Mouse (Mus musculus): Measurements from ENCODE around the gene 9130230L23Rik. TPM values are rescaled to one million over a fixed set of nuclear protein-coding genes. Genes with fewer than 3 reads are reported as not detected.
A peak's percentile ranks its signal among the peaks of the same experiment; 100 is the strongest.

The 9130230L23Rik gene
- polyA plus RNA-seq, 1 experiment from 2014 or later, result 0.75 TPM

DNA sequence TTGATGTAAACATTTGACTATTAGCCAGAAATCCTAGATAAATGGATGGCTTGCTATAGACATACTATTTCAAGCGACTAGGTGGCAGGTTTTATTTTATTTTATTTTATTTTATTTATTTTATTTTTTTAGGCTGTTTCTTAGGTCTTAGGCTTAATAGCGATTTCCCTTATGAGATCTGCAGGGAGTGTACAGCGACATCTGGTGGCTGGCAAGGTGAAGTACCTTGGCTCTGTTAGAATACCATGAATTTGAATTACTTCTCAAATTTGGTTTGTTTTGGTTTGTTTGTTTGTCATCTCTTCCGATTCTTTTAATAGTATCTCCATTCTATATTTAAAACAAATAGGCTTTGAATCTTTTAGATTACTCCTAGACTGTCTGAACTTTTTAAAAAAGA is 45.5 kb downstream of the 9130230L23Rik start:
- H3K36me3 ChIP-seq, result no peaks in the 10 kb centered on the region
- no peak overlapping the region for H3K4me3 ChIP-seq
- peak; percentile 38 for DNase-seq (ENCODE audit: low spot score)
- no peaks in the 10 kb centered on the region for H3K27me3 ChIP-seq (ENCODE audit: insufficient read depth, poor library complexity, severe bottlenecking)
- WGBS, result 6% methylated on average over 4 of the region's 4 CpGs
- no peak overlapping the region for H3K27ac ChIP-seq
- H3K9me3 ChIP-seq, result no peaks in the 10 kb centered on the region
- H3K4me1 ChIP-seq, result peaks cover 13% of the 10 kb centered on the region

DNA sequence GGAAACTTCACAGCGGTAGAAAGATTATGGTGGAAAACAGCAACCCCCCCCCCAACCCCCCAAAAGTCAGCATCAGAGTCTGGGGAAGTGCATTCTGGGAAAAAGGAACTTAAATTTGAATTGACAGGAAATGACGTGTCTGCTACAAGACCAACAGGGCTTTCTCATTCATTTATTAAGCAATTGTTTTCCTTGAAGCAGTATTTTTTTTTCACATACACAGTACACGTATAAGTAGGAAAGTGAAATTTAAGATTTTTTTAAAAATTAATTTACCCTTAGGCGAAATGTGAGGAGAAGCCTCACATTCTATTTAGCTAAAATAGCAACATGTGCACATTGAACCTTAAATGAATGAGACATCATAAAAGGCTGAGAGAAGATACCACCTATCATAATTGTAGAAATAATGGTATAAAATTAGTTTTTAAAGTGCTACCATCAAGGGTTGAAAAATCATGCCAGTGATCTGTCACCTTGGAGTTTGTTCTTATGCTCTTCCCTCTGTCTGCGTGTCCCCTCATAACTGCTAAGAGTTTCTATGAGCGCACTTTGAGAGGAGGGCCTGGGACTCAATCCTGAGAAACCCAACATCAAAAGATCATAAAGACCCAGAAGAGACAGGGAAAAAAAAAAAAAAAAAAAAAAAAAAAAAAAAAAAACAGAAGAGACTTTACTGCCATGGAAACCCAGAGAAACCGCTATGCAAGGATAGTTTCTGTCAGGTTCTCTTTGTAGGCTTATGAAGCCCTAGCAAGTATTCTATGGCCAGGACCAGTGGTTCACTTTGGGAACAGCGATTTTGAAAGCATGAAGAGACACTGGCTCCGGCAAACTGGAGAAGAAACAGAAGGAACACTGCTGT is 47.7 kb downstream of the 9130230L23Rik start:
- H3K4me3 ChIP-seq, result peak overlapping the region; percentile 55
- no peaks in the 10 kb centered on the region for H3K36me3 ChIP-seq
- no peaks in the 10 kb centered on the region for H3K27me3 ChIP-seq (ENCODE audit: insufficient read depth, poor library complexity, severe bottlenecking)
- H3K9me3 ChIP-seq, result no peaks in the 10 kb centered on the region
- peaks cover 13% of the 10 kb centered on the region for H3K4me1 ChIP-seq
- DNase-seq (ENCODE audit: low spot score), result no peak
- H3K27ac ChIP-seq, result peak overlapping the region; percentile 88
- 79% methylated on average over 9 of the region's 9 CpGs for WGBS

GRCm38 (mm10) chr5:65955343-65956143 is 48.5 kb downstream of the 9130230L23Rik start:
- peak; percentile 88 for DNase-seq (ENCODE audit: low spot score)
- Histone ChIP-seq H3K27me3 (ENCODE audit: insufficient read depth, poor library complexity, severe bottlenecking) (no peaks in the 10 kb centered on the region), H3K36me3 (no peaks in the 10 kb centered on the region), H3K4me3 (peak overlapping the region; percentile 55), H3K27ac (peak overlapping the region; percentile 88), H3K4me1 (peaks cover 15% of the 10 kb centered on the region), H3K9me3 (no peaks in the 10 kb centered on the region)
- 32% methylated on average over 23 of the region's 23 CpGs for WGBS

DNA sequence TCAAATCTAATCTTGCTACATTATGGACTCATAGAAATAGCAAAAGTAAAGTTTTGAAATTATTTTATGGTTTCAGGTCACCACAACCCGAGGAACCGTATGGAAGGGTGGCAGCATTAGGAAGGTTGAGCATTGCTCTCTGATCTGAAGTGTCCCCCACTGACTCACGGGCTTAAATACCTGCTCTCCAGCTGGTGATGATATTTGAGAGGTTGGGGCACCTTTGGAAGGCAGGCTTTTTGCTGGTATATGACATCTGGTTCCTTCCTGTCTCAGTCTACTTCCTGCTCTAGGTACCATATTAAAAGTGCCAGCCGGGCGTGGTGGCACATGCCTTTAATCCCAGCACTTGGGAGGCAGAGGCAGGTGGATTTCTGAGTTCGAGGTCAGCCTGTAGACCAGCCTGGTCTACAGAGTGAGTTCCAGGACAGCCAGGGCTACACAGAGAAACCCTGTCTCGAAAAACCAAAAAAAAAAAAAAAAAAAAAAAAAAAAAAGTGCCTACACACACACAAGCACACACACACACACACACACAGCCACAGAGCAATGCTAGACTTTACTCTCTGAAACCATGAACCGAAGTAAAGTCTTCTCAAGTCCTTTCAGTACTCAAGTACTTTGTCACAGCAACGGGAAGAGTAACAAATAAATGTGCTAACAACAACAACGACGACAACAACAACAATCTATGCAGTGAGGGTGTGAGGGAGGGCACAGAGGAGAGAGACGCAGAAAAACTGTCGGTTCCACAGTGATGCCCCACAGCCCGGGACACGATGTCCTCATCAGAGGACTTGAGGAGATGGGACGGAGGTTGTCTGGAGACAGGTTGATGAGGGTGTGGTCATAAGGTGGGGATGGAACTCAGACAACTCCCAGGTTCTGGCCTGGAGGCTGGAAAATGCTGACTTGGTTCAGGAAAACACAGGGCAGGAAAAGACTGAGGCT is 49.7 kb downstream of the 9130230L23Rik start:
- Histone ChIP-seq H3K27me3 (ENCODE audit: insufficient read depth, poor library complexity, severe bottlenecking) (no peaks in the 10 kb centered on the region), H3K4me3 (peak overlapping the region; percentile 55; the same call in 1 of the 2 replicates), H3K9me3 (no peaks in the 10 kb centered on the region), H3K4me1 (peaks cover 19% of the 10 kb centered on the region), H3K27ac (peak overlapping the region; percentile 59), H3K36me3 (no peaks in the 10 kb centered on the region)
- WGBS, result 82% methylated on average over 16 of the region's 16 CpGs
- no peak for DNase-seq (ENCODE audit: low spot score)

- Histone ChIP-seq H3K4me1 (peaks cover 19% of the 10 kb centered on the region), H3K27ac (no peak overlapping the region), H3K27me3 (ENCODE audit: insufficient read depth, poor library complexity, severe bottlenecking) (no peaks in the 10 kb centered on the region), H3K9me3 (no peaks in the 10 kb centered on the region), H3K36me3 (no peaks in the 10 kb centered on the region), H3K4me3 (no peak overlapping the region)
- 66% methylated on average over 4 of the region's 4 CpGs for WGBS
- no peak for DNase-seq (ENCODE audit: low spot score)
Measured at GRCm38 (mm10) chr5:65951513-65951909, 52.6 kb downstream of the 9130230L23Rik start.

DNA sequence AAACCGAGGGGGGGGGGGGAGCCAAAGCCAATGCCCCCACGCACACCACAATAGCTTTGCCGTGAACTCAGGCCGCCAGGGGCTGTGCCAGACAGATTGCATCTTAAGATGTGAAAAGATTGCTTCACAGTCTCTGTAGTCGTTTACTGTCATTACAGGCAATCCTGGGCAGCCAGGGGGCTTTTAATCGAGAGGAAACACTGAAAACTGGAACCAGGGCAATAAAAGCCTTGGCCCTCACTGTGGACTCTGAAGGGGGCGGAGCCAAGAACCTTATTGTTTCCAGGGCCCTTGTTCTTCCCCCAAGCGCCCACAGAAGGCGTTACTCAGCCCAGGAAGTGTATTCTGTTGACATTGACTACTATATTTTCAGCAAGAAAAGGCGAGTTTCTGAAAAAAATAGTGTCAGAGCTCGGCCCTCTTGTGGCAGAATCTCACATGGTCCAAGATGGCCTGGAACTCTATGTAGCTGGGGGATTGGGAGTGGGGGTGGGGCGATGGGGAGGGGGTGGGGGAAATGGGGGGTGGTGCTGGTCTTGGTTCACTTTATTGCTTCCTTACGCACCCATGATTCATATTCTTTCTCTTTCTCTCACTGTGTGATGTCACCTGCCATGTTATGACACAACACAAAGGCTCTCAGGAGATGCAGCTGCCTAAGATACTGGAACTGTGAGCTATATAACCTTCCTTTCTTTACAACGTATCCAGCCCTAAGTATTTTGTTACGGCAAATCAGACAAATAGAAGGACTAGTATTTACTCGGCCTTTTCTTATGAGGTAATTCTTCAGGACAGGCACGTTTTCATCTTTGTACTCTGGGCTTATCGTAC is 53.2 kb downstream of the 9130230L23Rik start:
- Histone ChIP-seq H3K4me3 (no peak overlapping the region), H3K4me1 (peaks cover 17% of the 10 kb centered on the region), H3K27ac (no peak overlapping the region), H3K27me3 (ENCODE audit: insufficient read depth, poor library complexity, severe bottlenecking) (no peaks in the 10 kb centered on the region), H3K36me3 (no peaks in the 10 kb centered on the region), H3K9me3 (no peaks in the 10 kb centered on the region)
- no peak for DNase-seq (ENCODE audit: low spot score)
- 76% methylated on average over 18 of the region's 18 CpGs for WGBS

GRCm38 (mm10) chr5:65950236-65950635 is 53.8 kb downstream of the 9130230L23Rik start:
- H3K27ac ChIP-seq, result no peak overlapping the region
- 82% methylated on average over 6 of the region's 6 CpGs for WGBS

DNA sequence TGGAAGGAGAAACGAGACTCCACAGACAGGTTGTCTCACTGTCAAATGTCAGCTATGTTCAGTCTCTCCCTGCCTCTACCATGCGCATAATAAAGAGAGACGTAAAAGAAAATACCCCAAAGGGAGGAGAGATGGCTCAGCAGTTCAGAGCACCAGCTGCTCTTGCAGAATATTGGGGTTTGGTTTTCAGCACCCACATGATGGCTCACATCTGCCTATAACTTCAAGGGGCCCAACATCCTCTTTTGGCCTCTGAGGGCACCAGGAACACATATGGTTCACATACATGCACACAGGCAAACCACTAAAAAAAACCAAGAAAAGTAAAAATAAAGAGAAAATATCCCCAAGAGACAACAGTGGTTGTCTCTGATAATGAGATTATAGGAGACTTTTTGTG is 54.3 kb downstream of the 9130230L23Rik start:
- DNase-seq (ENCODE audit: low spot score), result no peak
- Histone ChIP-seq H3K36me3 (no peaks in the 10 kb centered on the region), H3K4me3 (no peak overlapping the region), H3K27me3 (ENCODE audit: insufficient read depth, poor library complexity, severe bottlenecking) (no peaks in the 10 kb centered on the region), H3K4me1 (peaks cover 8% of the 10 kb centered on the region; the same call in 1 of the 2 replicates), H3K27ac (no peak overlapping the region), H3K9me3 (no peaks in the 10 kb centered on the region)
- WGBS, result 84% methylated on average over 3 of the region's 3 CpGs

More at GRCm38 (mm10) chr5:65950236-65950635, 53.8 kb downstream of the 9130230L23Rik start:
- no peak for DNase-seq (ENCODE audit: low spot score)
- peaks cover 13% of the 10 kb centered on the region for H3K4me1 ChIP-seq
- H3K27me3 ChIP-seq (ENCODE audit: insufficient read depth, poor library complexity, severe bottlenecking), result no peaks in the 10 kb centered on the region
- no peaks in the 10 kb centered on the region for H3K9me3 ChIP-seq
- no peaks in the 10 kb centered on the region for H3K36me3 ChIP-seq
- no peak overlapping the region for H3K4me3 ChIP-seq

DNA sequence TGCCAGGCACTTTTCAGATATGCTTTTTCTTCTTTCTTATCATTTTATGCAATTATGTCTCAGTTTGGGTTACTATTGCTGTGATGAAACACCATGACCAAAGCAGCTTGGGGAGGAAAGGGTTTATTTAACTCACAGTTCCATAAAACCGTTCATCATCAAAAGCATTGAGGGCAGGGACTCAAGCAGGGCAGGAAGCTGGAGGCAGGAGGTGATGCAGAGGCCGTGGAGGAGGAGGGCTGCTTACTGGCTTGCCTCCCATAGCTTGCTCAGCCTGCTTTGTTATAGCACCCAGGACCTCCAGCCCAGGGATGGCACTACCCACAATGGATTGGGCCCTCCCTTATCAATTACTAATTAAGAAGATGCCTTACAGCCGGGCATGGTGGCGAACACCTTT is 62.9 kb downstream of the 9130230L23Rik start:
- no peak overlapping the region for H3K27ac ChIP-seq
- WGBS, result 69% methylated on average over 4 of the region's 4 CpGs
- H3K4me1 ChIP-seq, result peaks cover 14% of the 10 kb centered on the region
- no peaks in the 10 kb centered on the region for H3K36me3 ChIP-seq
- no peaks in the 10 kb centered on the region for H3K9me3 ChIP-seq
- H3K4me3 ChIP-seq, result no peak overlapping the region
- H3K27me3 ChIP-seq (ENCODE audit: insufficient read depth, poor library complexity, severe bottlenecking), result no peaks in the 10 kb centered on the region
- DNase-seq (ENCODE audit: low spot score), result no peak

DNA sequence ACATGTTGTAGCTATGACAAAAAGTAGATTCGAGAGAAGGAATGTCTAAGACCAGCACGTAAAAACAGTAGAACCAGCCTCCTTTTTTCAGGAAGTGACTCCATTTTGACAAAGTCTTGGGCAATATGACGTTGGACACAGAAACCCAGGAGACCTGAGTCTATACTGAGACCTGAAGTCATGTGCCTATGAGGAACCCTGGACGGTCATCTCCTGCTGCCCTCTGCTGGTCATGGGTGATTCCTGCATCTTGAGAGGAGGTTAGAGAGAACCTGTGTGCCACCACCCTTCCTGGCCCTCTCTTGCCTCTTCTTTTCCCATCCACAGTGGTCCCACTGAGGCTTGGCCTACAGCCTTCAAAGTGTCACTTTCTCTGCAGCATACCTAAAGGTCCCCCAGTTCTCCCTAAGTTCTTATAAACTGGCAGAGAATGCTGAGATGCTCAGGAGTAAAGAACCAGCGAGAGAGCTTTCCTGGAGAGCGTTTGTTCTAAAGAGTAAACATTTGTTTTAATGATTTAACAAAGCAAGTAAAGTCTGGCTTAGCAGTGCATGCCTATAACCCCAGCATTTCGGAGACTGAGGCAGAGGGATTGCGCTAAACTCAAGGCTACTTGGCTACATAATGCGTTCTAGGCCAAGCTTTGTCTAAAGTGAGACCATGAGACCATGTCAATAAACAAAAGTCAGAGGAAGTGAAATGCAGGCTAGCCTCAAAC is 65.9 kb downstream of the 9130230L23Rik start:
- peaks cover 14% of the 10 kb centered on the region for H3K4me1 ChIP-seq
- H3K36me3 ChIP-seq, result no peaks in the 10 kb centered on the region
- peak; percentile 93 for DNase-seq (ENCODE audit: low spot score)
- WGBS, result 58% methylated on average over 9 of the region's 9 CpGs
- H3K4me3 ChIP-seq, result no peak overlapping the region
- no peaks in the 10 kb centered on the region for H3K9me3 ChIP-seq
- H3K27ac ChIP-seq, result no peak overlapping the region
- H3K27me3 ChIP-seq (ENCODE audit: insufficient read depth, poor library complexity, severe bottlenecking), result no peaks in the 10 kb centered on the region

- H3K4me1 ChIP-seq, result peaks cover 14% of the 10 kb centered on the region
- no peak overlapping the region for H3K4me3 ChIP-seq
- H3K27me3 ChIP-seq (ENCODE audit: insufficient read depth, poor library complexity, severe bottlenecking), result no peaks in the 10 kb centered on the region
- H3K27ac ChIP-seq, result peak overlapping the region; percentile 70
- 60% methylated on average over 11 of the region's 11 CpGs for WGBS
- DNase-seq (ENCODE audit: low spot score), result no peak
- H3K9me3 ChIP-seq, result no peaks in the 10 kb centered on the region
- no peaks in the 10 kb centered on the region for H3K36me3 ChIP-seq
Measured at GRCm38 (mm10) chr5:65937011-65937726, 66.9 kb downstream of the 9130230L23Rik start.

Data from heart, embryonic 10.5 days (tissue).